In the genomic region with DNA sequence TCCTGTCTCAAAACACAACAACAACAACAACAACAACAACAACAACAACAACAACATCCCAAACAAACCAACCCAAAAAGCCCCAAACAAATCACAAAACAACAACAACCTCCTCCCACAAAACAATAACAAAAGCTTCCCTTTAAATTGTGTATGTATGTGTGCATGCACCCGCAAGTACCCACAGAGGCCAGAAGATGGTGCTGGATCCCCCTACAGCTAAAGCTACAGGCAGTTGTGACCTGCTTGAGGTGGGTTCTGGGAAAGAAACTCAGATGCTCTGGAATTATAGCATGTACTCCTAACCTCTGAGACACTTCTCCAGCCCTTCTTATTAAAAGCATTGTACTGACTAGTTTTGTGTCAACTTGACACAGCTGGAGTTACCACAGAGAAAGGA, we compare ENCODE assay signal across 9 mouse cellular contexts. TPM values are rescaled to one million over a fixed set of nuclear protein-coding genes. Genes with fewer than 3 reads are reported as not detected.
DNase-seq lines count a peak whose midpoint lies in the region; ATAC-seq and TF ChIP-seq lines count a peak whose summit lies in the region.
"Had no signal": no experiment of that assay in that cellular context is flagged by ENCODE, and none has a peak within 500 bp of the region (broad histone marks: within the 10 kb centered on the region; RNA-seq: fewer than 3 reads in every experiment).

No protein-coding gene starts in this region.

- WGBS in kidney, adult 2 months: 78% methylated on average over 1 of the region's 1 CpGs
- WGBS in forebrain, embryonic 16.5 days: 56% methylated on average over 1 of the region's 1 CpGs

- H3K4me2 ChIP-seq in forebrain, embryonic 16.5 days (ENCODE audit: low read length): no peak overlapping the region

- no peak overlapping the region for H3K27ac ChIP-seq in kidney, adult 2 months (ENCODE audit: insufficient read depth, low read depth, low read length)
- no peak overlapping the region for H3K27ac ChIP-seq in cortical plate, adult 2 months (ENCODE audit: insufficient read depth, low read length)
- no peak overlapping the region for H3K27ac ChIP-seq in forebrain, embryonic 16.5 days (ENCODE audit: low read length)

- H3K4me3 ChIP-seq in kidney, adult 2 months (ENCODE audit: insufficient read depth, low read depth, low read length): no peak overlapping the region
- H3K4me3 ChIP-seq in cortical plate, adult 2 months (ENCODE audit: insufficient read depth, low read length): no peak overlapping the region
- H3K4me3 ChIP-seq in forebrain, embryonic 16.5 days (replicated peaks; ENCODE audit: low read length): no peak overlapping the region

- no peaks in the 10 kb centered on the region for H3K9me3 ChIP-seq in forebrain, embryonic 16.5 days (ENCODE audit: control insufficient read depth, low read length)
- H3K9me3 ChIP-seq: megakaryocyte, embryonic 14.5 days had no signal

- H3K36me3 ChIP-seq in kidney, adult 2 months (ENCODE audit: control insufficient read depth, insufficient read depth, low read length): no peaks in the 10 kb centered on the region
- H3K36me3 ChIP-seq in forebrain, embryonic 16.5 days (ENCODE audit: control insufficient read depth, insufficient read depth): no peaks in the 10 kb centered on the region

- ATAC-seq in forebrain, embryonic 16.5 days: no peak

- no peaks in the 10 kb centered on the region for H3K4me1 ChIP-seq in kidney, adult 2 months (ENCODE audit: control insufficient read depth, insufficient read depth, low read length)
- no peaks in the 10 kb centered on the region for H3K4me1 ChIP-seq in cortical plate, adult 2 months (ENCODE audit: control insufficient read depth, insufficient read depth, low read length)
- H3K4me1 ChIP-seq in forebrain, embryonic 16.5 days (replicated peaks; ENCODE audit: control insufficient read depth, insufficient read depth, low read length): no peaks in the 10 kb centered on the region

- H3K9ac ChIP-seq in forebrain, embryonic 16.5 days (replicated peaks; ENCODE audit: low read depth, low read length): no peak overlapping the region

- no peaks in the 10 kb centered on the region for H3K27me3 ChIP-seq in kidney, adult 2 months (replicated peaks; ENCODE audit: control insufficient read depth, insufficient read depth, low read length)
- H3K27me3 ChIP-seq in forebrain, embryonic 16.5 days (replicated peaks; ENCODE audit: control insufficient read depth, insufficient read depth, low read length): no peaks in the 10 kb centered on the region
- H3K27me3 ChIP-seq: megakaryocyte, embryonic 14.5 days had no signal

- peak; percentile 69 for TF ChIP-seq CTCF in kidney, adult 2 months (conservative IDR thresholded peaks at IDR 0.05; ENCODE audit: insufficient read depth, insufficient read length, low read depth, low read length)
- TF ChIP-seq CTCF in cortical plate, adult 2 months (IDR thresholded peaks at IDR 0.05; ENCODE audit: extremely low read depth, insufficient read depth, low read length): peak; percentile 64

- DNase-seq in kidney, adult 2 months: peak; percentile 40
- DNase-seq in kidney, adult 11 months: no peak
- DNase-seq in ES-CJ7 (ENCODE audit: low read depth, low spot score): peak; percentile 76
- peak; percentile 39 for DNase-seq in lung, postnatal 14 days
- no peak for DNase-seq in right cerebral cortex, postnatal 10 days (ENCODE audit: low spot score in 2 of 2)
- DNase-seq in cerebellum, adult 9-10 months: no peak

- TF ChIP-seq POLR2A in kidney, adult 2 months (IDR thresholded peaks at IDR 0.05; ENCODE audit: low read depth, low read length): no peak
- TF ChIP-seq POLR2A in cortical plate, adult 2 months (IDR thresholded peaks at IDR 0.05; ENCODE audit: extremely low read depth, insufficient read depth, low read length): no peak

RNA-seq across cellular contexts. Expression of a gene that starts 22.7 kb away (rescaled TPM):
- polyA plus RNA-seq in kidney, adult 2 months (2012; rRNA removed): 6.7 and 7.9 TPM in 2 replicates
- polyA plus RNA-seq in cortical plate, adult 2 months (2012; rRNA removed): 29.9 and 32.1 TPM in 2 replicates
- polyA plus RNA-seq in forebrain, embryonic 16.5 days (2015; fragmentation: Nextera tagmentation; extraction: Ambion mirVana): 55.3 and 57.4 TPM in 2 replicates

RNA-seq across cellular contexts. Expression of a gene that starts 23.3 kb away (rescaled TPM):
- 10.1 and 15.0 TPM in 2 replicates for polyA plus RNA-seq in kidney, adult 2 months (2012; rRNA removed)
- polyA plus RNA-seq in cortical plate, adult 2 months (2012; rRNA removed): 17.3 and 19.9 TPM in 2 replicates
- polyA plus RNA-seq in forebrain, embryonic 16.5 days (2015; fragmentation: Nextera tagmentation; extraction: Ambion mirVana): 8.8 and 9.3 TPM in 2 replicates

Comparison
In these comparisons a context has a peak if more than half of its experiments do, and no peak if none do; other contexts are left out.
1. DNase-seq: peak in kidney, adult 2 months (single experiment), ES-CJ7 (single experiment) and lung, postnatal 14 days (single experiment); none in kidney, adult 11 months (single experiment), right cerebral cortex, postnatal 10 days (0 of 2) and cerebellum, adult 9-10 months (single experiment).